In the genomic region with DNA sequence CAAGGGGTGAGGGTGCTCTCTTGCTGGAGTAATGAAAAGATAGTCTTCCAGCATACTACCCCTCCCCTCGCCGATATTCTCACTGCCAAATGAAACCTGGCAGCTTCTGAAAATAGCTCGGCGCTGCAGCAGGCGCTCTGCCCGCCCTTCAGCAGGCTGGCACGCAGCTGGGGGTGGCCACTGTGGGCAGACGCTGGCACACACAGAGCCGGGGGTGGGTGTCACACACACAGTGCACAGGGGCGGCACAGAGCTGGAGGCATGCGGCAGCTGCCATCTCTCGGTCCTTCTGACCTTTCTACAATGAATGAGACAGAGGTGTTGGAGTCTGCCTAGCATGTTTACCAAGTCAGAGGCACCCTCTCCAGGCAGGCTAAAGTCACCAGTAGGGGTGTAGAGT, we compare ENCODE assay signal across 7 mouse cellular contexts. TPM values are rescaled to one million over a fixed set of nuclear protein-coding genes. Genes with fewer than 3 reads are reported as not detected.
DNase-seq lines count a peak whose midpoint lies in the region; ATAC-seq and TF ChIP-seq lines count a peak whose summit lies in the region.

No protein-coding gene starts in this region.

- TF ChIP-seq CTCF in kidney, adult 2 months (conservative IDR thresholded peaks at IDR 0.05; ENCODE audit: insufficient read depth, insufficient read length, low read depth, low read length): no peak
- TF ChIP-seq CTCF in liver, postnatal 0 days (IDR thresholded peaks at IDR 0.05; ENCODE audit: low read depth): no peak

- 38% methylated on average over 12 of the region's 12 CpGs for WGBS in kidney, adult 2 months
- WGBS in midbrain, embryonic 13.5 days: 79% methylated on average over 12 of the region's 12 CpGs
- 84% methylated on average over 12 of the region's 12 CpGs for WGBS in liver, postnatal 0 days (ENCODE audit: insufficient replicate concordance)

- DNase-seq in 3134 (ENCODE audit: extremely low read depth, insufficient read length, low spot score): peak; percentile 26
- peak; percentile 23 for DNase-seq in MN1 (ENCODE audit: low spot score)
- peak; percentile 57 to 69 for DNase-seq in frontal cortex, postnatal 25 days (ENCODE audit: low spot score in 2 of 2)
- peak; percentile 65 for DNase-seq in kidney, adult 2 months
- DNase-seq in lung, postnatal 25 days (ENCODE audit: low spot score): no peak
- no peak for DNase-seq in liver, postnatal 0 days

- H3K4me1 ChIP-seq in kidney, adult 2 months (ENCODE audit: control insufficient read depth, insufficient read depth, low read length): peaks cover 3% of the 10 kb centered on the region; the same call in 1 of the 2 replicates
- peaks cover 34% of the 10 kb centered on the region for H3K4me1 ChIP-seq in midbrain, embryonic 13.5 days (replicated peaks)
- no peaks in the 10 kb centered on the region for H3K4me1 ChIP-seq in liver, postnatal 0 days (ENCODE audit: insufficient read depth)

- H3K9me3 ChIP-seq in midbrain, embryonic 13.5 days: no peaks in the 10 kb centered on the region
- H3K9me3 ChIP-seq in liver, postnatal 0 days (ENCODE audit: low read length): no peaks in the 10 kb centered on the region

- peak overlapping the region; percentile 91 for H3K27ac ChIP-seq in kidney, adult 2 months (ENCODE audit: insufficient read depth, low read depth, low read length)
- H3K27ac ChIP-seq in midbrain, embryonic 13.5 days: peak overlapping the region; percentile 30; the same call in 1 of the 2 replicates
- H3K27ac ChIP-seq in liver, postnatal 0 days (ENCODE audit: low read depth): no peak overlapping the region

- TF ChIP-seq POLR2A in kidney, adult 2 months (IDR thresholded peaks at IDR 0.05; ENCODE audit: low read depth, low read length): no peak

- no peak for TF ChIP-seq EP300 in liver, postnatal 0 days (IDR thresholded peaks at IDR 0.05; ENCODE audit: low read depth)

- 0 out of 2 replicates have a peak overlapping the region, but pooled peaks have one; percentile 6 for H3K9ac ChIP-seq in midbrain, embryonic 13.5 days (replicated peaks)
- H3K9ac ChIP-seq in liver, postnatal 0 days (replicated peaks): no peak overlapping the region

- H3K27me3 ChIP-seq in kidney, adult 2 months (replicated peaks; ENCODE audit: control insufficient read depth, insufficient read depth, low read length): no peaks in the 10 kb centered on the region
- H3K27me3 ChIP-seq in midbrain, embryonic 13.5 days: no peaks in the 10 kb centered on the region
- H3K27me3 ChIP-seq in liver, postnatal 0 days (ENCODE audit: insufficient read depth, low read length): no peaks in the 10 kb centered on the region

- H3K36me3 ChIP-seq in kidney, adult 2 months (ENCODE audit: control insufficient read depth, insufficient read depth, low read length): no peaks in the 10 kb centered on the region; the same call in 1 of the 2 replicates
- H3K36me3 ChIP-seq in midbrain, embryonic 13.5 days: no peaks in the 10 kb centered on the region
- H3K36me3 ChIP-seq in liver, postnatal 0 days (replicated peaks; ENCODE audit: insufficient read depth, low read length): peaks cover 5% of the 10 kb centered on the region; the same call in 1 of the 2 replicates

- H3K4me3 ChIP-seq in kidney, adult 2 months (ENCODE audit: insufficient read depth, low read depth, low read length): no peak overlapping the region
- H3K4me3 ChIP-seq in midbrain, embryonic 13.5 days (replicated peaks): no peak overlapping the region
- H3K4me3 ChIP-seq in liver, postnatal 0 days (ENCODE audit: low read depth, low read length): no peak overlapping the region

- peak; percentile 54; the same call in 1 of the 2 replicates for ATAC-seq in midbrain, embryonic 13.5 days
- no peak for ATAC-seq in liver, postnatal 0 days

- H3K4me2 ChIP-seq in midbrain, embryonic 13.5 days (replicated peaks): no peak overlapping the region
- no peak overlapping the region for H3K4me2 ChIP-seq in liver, postnatal 0 days (ENCODE audit: low read depth, low read length)

RNA-seq across cellular contexts. Expression of gene Dock3, which starts 22.8 kb away (rescaled TPM):
- 0.23 and 0.45 TPM in 2 replicates for polyA plus RNA-seq in kidney, adult 2 months (2012; rRNA removed)
- polyA plus RNA-seq in midbrain, embryonic 13.5 days (2015; fragmentation: Nextera tagmentation; extraction: Ambion mirVana): 14.0 and 20.2 TPM in 2 replicates
- 0.02 TPM in 1 of 2 replicates, not detected in the other for polyA plus RNA-seq in liver, postnatal 0 days (2015; fragmentation: Nextera tagmentation; extraction: Ambion mirVana)

RNA-seq across cellular contexts. Expression of gene Mapkapk3, which starts 35.2 kb away (rescaled TPM):
- polyA plus RNA-seq in kidney, adult 2 months (2012; rRNA removed): 24.3 and 25.7 TPM in 2 replicates
- polyA plus RNA-seq in midbrain, embryonic 13.5 days (2015; fragmentation: Nextera tagmentation; extraction: Ambion mirVana): 1.7 and 1.9 TPM in 2 replicates
- 7.8 and 8.3 TPM in 2 replicates for polyA plus RNA-seq in liver, postnatal 0 days (2015; fragmentation: Nextera tagmentation; extraction: Ambion mirVana)

RNA-seq across cellular contexts. Expression of gene Cish, which starts 41.4 kb away (rescaled TPM):
- 49.7 and 69.1 TPM in 2 replicates for polyA plus RNA-seq in kidney, adult 2 months (2012; rRNA removed)
- 6.3 and 6.6 TPM in 2 replicates for polyA plus RNA-seq in midbrain, embryonic 13.5 days (2015; fragmentation: Nextera tagmentation; extraction: Ambion mirVana)
- 17.1 and 21.9 TPM in 2 replicates for polyA plus RNA-seq in liver, postnatal 0 days (2015; fragmentation: Nextera tagmentation; extraction: Ambion mirVana)

Comparison
In these comparisons a context has a peak if more than half of its experiments do, and no peak if none do; other contexts are left out.
1. DNase-seq: peak in 3134 (single experiment), MN1 (single experiment), frontal cortex, postnatal 25 days (2 of 2) and kidney, adult 2 months (single experiment); none in lung, postnatal 25 days (single experiment) and liver, postnatal 0 days (single experiment).
2. RNA of gene Dock3, which starts 22.8 kb away (polyA plus RNA-seq): 14.0 to 20.2 TPM in midbrain, embryonic 13.5 days; 0.23 to 0.45 TPM in kidney, adult 2 months and 0.02 TPM in liver, postnatal 0 days; every median in the first group is over 10 times any median in the second.